Mouse (Mus musculus): ENCODE measurements around the gene Cbfb. TPM values are rescaled to one million over a fixed set of nuclear protein-coding genes. Genes with fewer than 3 reads are reported as not detected.

The Cbfb gene
- polyA plus RNA-seq, 1 experiment from 2014 or later = 59.6 TPM

DNA sequence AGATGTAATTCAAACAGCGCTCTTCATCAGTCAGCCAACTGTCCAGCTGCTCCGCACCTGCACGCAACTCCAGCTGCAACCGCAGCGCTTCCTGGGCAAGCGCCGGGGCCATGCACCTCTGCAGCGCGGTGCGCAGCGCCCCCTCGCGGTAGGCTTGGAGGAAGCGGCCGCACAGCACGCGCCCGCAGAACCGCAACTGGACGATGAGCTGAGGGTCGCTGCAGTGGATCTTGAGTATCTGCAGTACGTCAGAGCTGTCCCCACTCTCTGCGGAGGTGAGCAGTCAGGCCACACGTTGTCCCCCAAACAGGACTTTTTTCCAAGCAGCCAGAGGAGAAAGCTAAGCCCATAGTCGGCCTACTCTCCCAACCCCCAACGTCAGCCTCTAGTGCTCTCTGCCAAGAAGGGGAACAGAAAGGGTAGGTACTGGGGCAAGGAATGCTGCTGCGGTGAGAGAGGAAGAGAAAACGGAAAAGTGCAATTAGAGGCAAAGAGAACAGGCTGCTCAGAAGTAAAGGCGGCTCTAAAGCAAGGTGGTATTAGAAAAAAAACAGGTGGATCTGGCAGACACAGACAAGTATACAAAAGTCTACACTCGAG, 89.3 kb downstream of the Cbfb start:
- Histone ChIP-seq H3K9me3 (no peaks in the 10 kb centered on the region), H3K4me3 (peak overlapping the region; percentile 62), H3K36me3 (no peaks in the 10 kb centered on the region), H3K4me1 (peaks cover 33% of the 10 kb centered on the region), H3K27me3 (ENCODE audit: insufficient read depth, poor library complexity, severe bottlenecking) (peaks cover 99% of the 10 kb centered on the region), H3K27ac (no peak overlapping the region)
- WGBS = 5% methylated on average over 30 of the region's 30 CpGs
- peak; percentile 90 for DNase-seq (ENCODE audit: low spot score)

DNA sequence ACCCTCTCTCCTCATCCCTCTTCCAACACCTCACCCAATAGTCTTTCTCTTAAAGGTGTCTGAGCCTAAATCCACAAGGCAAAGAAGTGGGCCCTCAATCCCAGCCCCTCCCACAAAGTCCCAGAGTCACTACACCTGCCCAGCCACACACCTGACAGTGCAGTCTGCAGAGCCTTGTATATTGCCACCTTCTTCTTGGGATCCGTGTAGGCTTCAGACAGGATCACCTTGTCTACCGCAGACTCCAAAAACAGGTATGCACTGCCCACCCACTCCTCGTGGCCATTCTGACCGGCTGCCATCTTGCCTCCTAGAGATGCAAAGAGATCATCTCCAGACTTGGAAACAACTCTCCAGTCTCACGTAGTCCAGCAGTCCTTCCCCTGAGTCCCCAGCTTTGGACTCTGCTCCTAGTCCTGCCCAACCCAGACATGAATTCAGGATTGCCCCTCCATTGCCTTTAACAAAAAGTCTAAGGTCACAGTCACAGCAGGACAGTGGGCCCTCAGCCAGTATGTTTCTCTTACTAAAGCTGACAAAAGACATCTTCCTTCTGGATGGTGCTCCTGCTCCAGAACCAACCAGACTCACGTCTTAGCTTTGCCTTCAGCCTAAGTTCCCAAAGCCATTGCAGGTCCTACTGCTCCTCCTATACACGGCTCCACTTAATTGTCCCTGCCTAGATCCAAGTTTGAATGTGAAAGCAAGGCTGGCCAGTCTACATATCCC, 90.1 kb downstream of the Cbfb start:
- Histone ChIP-seq H3K27me3 (ENCODE audit: insufficient read depth, poor library complexity, severe bottlenecking) (peaks cover 99% of the 10 kb centered on the region), H3K4me1 (peaks cover 32% of the 10 kb centered on the region), H3K4me3 (no peak overlapping the region), H3K9me3 (no peaks in the 10 kb centered on the region), H3K36me3 (no peaks in the 10 kb centered on the region), H3K27ac (no peak overlapping the region)
- DNase-seq (ENCODE audit: low spot score) = no peak
- WGBS = 64% methylated on average over 7 of the region's 7 CpGs

DNA sequence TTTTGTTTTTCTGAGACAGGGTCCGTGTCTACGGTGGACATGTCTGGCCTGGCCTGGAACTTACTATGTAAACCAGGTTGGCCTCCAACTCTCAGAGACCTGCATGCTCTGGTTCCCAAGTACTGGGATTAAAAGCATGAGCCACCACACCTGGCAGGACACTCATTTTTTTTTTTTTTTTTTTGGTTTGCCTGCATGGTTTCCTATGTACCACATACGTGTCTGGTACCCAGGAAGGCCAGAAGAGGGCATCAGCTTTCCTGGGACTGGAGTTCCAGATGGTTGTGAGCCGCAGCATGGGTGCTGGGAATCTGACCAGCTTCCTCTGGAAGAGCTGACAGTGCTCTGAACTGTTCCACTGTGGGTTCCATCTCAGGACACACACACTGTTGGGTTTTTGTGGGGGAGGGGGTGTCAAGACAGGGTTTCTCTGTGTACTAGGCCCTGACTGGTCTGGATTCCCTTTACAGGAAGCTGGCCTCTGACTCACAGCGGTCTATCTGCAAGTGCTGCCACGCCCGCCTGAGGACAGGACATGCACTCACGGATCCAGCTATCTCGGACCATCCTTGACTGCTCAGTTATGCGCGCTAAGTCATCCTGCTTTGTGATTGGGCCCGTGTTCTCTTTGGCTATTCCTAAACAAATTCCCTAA, 91.0 kb downstream of the Cbfb start:
- Histone ChIP-seq H3K4me3 (no peak overlapping the region), H3K4me1 (peaks cover 29% of the 10 kb centered on the region), H3K9me3 (no peaks in the 10 kb centered on the region; the same call in 1 of the 2 replicates), H3K27ac (no peak overlapping the region), H3K36me3 (no peaks in the 10 kb centered on the region), H3K27me3 (ENCODE audit: insufficient read depth, poor library complexity, severe bottlenecking) (peaks cover 99% of the 10 kb centered on the region)
- no peak for DNase-seq (ENCODE audit: low spot score)
- 78% methylated on average over 12 of the region's 12 CpGs for WGBS

DNA sequence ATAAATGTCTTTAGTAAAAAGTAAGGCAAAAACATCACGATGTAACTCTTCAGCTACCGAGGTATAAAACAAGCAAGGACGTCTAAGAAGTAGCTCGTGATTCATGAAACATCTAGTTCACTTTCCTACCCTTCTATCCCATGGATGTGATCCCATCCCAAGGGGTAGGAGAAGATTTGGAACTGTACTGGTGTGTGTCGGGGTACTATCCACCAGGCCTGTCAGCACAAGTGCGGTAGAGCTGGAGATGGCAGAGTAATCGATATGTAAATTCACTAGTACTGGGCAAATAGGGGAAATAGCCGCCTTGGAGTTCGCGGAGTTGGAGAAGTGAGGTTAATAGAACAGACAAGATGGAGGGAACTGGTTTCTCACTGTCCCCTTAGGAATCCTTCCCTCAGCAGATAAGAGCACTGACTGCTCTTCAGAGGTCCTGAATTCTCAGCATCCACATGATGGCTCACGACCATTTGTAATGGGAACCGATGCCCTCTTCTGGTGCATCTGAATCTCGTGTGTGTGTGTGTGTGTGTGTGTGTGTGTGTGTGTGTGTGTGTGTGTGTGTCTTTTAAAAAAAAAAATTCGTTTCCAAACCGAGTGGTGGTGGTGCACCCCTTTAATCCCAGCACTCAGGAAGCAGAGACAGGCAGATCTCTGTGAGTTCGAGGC, 92.9 kb downstream of the Cbfb start:
- Histone ChIP-seq H3K36me3 (no peaks in the 10 kb centered on the region), H3K27me3 (ENCODE audit: insufficient read depth, poor library complexity, severe bottlenecking) (peaks cover 99% of the 10 kb centered on the region), H3K9me3 (no peaks in the 10 kb centered on the region; the same call in 1 of the 2 replicates), H3K4me1 (peaks cover 39% of the 10 kb centered on the region), H3K4me3 (peak overlapping the region; percentile 71; the same call in 1 of the 2 replicates), H3K27ac (no peak overlapping the region)
- DNase-seq (ENCODE audit: low spot score) = no peak
- WGBS = 42% methylated on average over 16 of the region's 16 CpGs

DNA sequence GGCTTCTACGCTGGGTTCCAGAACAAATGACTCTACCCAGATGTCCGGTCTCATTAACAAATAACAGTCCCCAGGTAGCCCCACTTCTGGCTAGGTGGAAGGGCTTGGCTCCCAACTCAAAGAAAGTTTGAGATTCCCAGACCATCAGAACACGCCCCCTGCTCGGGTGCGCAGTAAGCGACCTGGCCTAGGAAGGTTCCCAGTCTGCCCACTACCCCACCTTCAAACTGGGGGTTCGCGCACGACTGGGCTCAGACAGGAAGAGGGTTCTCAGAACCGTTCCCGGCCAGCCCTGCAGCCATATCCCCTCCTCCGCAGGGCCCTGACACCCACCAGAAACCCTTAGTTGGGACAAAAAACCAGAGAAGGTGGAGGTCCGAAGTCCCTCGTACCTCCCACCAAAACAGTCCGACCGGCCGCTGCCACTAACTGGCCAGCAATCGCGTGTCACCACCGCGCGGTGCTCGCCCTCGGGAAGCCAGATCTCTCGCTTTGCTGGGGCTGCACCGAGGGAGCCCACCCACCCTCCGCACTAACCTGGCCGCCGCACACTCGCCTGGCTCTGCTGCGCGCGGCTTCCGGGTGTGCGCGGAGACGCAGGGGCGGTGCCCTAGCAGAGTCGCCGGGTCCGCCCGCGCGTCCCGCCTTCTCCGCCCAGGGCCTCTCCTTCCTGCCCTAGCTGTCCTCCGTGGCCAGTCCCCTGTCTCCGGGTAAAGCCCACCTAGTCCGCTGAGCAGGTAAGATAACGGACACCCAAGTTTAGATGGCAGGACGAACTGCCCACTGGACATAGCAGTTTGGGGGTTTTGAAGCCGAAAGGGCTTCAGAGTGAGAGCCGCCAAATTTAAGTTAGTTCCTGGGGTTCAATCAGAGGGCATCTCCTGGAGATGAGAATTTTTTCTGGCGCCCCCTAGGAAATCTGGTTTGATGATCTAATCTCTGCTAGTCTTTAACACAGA, 93.8 kb downstream of the Cbfb start, which contains the start of the genes Tradd and Fbxl8:
Gene Tradd, minus strand, starts transcription at position 586 of the 959 bp plus-strand sequence.
Gene Fbxl8, plus strand, starts transcription at position 625 of the 959 bp plus-strand sequence.
- no peaks in the 10 kb centered on the region for H3K36me3 ChIP-seq
- peak; percentile 87 for DNase-seq (ENCODE audit: low spot score)
- H3K4me3 ChIP-seq = peak within 1 kb of the TSS; percentile 71
- H3K4me1 ChIP-seq = peaks cover 39% of the 10 kb centered on the region
- H3K27ac ChIP-seq = peak within 1 kb of the TSS; percentile 74; the same call in 1 of the 2 replicates
- WGBS = 2% methylated on average over 54 of the region's 54 CpGs
- H3K9me3 ChIP-seq = no peaks in the 10 kb centered on the region; the same call in 1 of the 2 replicates
- H3K27me3 ChIP-seq (ENCODE audit: insufficient read depth, poor library complexity, severe bottlenecking) = peaks cover 99% of the 10 kb centered on the region

DNA sequence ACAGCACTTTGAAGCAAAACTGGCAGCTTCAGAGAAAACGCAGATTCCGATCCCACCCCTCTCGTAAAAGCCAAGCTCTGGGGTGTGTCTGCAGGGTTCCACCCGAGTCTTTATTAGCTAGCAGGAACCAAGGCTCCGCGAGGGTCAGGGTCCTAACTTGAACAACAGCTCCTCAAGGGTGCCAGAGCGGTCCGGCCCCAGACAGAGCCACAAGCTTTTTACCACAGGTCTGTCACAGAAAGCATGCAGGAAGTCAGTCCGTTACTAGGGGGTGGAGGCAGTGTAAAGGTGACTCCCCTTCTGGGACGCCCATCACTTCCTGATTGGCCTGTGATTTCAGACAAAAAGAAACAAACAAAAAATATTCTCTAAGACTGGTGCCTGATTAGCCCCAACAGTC, 94.7 kb downstream of the Cbfb start:
- no peaks in the 10 kb centered on the region; the same call in 1 of the 2 replicates for H3K9me3 ChIP-seq
- H3K27ac ChIP-seq = peak overlapping the region; percentile 74; the same call in 1 of the 2 replicates
- H3K27me3 ChIP-seq (ENCODE audit: insufficient read depth, poor library complexity, severe bottlenecking) = peaks cover 99% of the 10 kb centered on the region
- DNase-seq (ENCODE audit: low spot score) = no peak
- H3K4me1 ChIP-seq = peaks cover 39% of the 10 kb centered on the region
- no peaks in the 10 kb centered on the region for H3K36me3 ChIP-seq
- H3K4me3 ChIP-seq = peak overlapping the region; percentile 71
- WGBS = 21% methylated on average over 10 of the region's 10 CpGs

DNA sequence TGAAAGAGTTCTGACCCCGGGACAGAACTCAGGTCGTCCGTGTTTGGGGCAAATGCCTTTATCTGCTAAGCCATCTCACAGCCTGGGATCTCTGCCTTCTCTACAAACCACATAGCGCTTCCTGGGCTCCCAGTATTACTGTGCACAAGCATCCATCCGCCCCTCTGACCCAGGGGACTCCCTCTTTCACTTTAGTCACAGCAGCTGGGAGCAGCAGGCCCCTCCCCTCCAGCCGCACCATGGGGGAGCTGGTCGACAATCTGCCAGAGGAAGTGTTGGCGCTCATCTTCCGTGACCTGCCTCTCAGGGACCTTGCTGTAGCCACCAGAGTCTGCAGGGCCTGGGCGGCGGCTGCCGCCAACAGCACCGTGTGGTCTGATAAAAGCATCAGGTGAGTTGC, 96.3 kb downstream of the Cbfb start:
- Histone ChIP-seq H3K9me3 (no peaks in the 10 kb centered on the region; the same call in 1 of the 2 replicates), H3K36me3 (no peaks in the 10 kb centered on the region), H3K27me3 (ENCODE audit: insufficient read depth, poor library complexity, severe bottlenecking) (peaks cover 99% of the 10 kb centered on the region), H3K27ac (no peak overlapping the region), H3K4me3 (no peak overlapping the region), H3K4me1 (peaks cover 48% of the 10 kb centered on the region)
- no peak for DNase-seq (ENCODE audit: low spot score)
- WGBS = 13% methylated on average over 13 of the region's 13 CpGs

Other genes starting within 250 kb of the Cbfb start
- gene Ces2e, start 244.4 kb upstream of the Cbfb start, polyA plus RNA-seq (2016; fragmentation: Nextera tagmentation; extraction: Ambion mirVana) = not detected in 2 replicates
- gene Ces2f, start 223.3 kb upstream of the Cbfb start, polyA plus RNA-seq (2016; fragmentation: Nextera tagmentation; extraction: Ambion mirVana) = not detected in 2 replicates
- 0.21 and 0.25 TPM in 2 replicates for gene Ces2g, start 209.0 kb upstream of the Cbfb start, polyA plus RNA-seq (2016; fragmentation: Nextera tagmentation; extraction: Ambion mirVana)
- not detected in 2 replicates for gene Ces2h, start 169.8 kb upstream of the Cbfb start, polyA plus RNA-seq (2016; fragmentation: Nextera tagmentation; extraction: Ambion mirVana)
- not detected in 2 replicates for gene Ces3a, start 122.1 kb upstream of the Cbfb start, polyA plus RNA-seq (2016; fragmentation: Nextera tagmentation; extraction: Ambion mirVana)
- 0.15 TPM in 1 of 2 replicates, not detected in the other for gene Ces3b, start 86.9 kb upstream of the Cbfb start, polyA plus RNA-seq (2016; fragmentation: Nextera tagmentation; extraction: Ambion mirVana)
- not detected in 2 replicates for gene Ces4a, start 38.9 kb upstream of the Cbfb start, polyA plus RNA-seq (2016; fragmentation: Nextera tagmentation; extraction: Ambion mirVana)
- gene D230025D16Rik, start 54.5 kb downstream of the Cbfb start, polyA plus RNA-seq (2016; fragmentation: Nextera tagmentation; extraction: Ambion mirVana) = 19.3 and 20.7 TPM in 2 replicates
- 7.6 and 8.1 TPM in 2 replicates for gene B3gnt9, start 84.5 kb downstream of the Cbfb start, polyA plus RNA-seq (2016; fragmentation: Nextera tagmentation; extraction: Ambion mirVana)
- gene Tradd, start 93.9 kb downstream of the Cbfb start, polyA plus RNA-seq (2016; fragmentation: Nextera tagmentation; extraction: Ambion mirVana) = 19.0 and 19.4 TPM in 2 replicates
- 2.0 and 2.4 TPM in 2 replicates for gene Fbxl8, start 94.0 kb downstream of the Cbfb start, polyA plus RNA-seq (2016; fragmentation: Nextera tagmentation; extraction: Ambion mirVana)
- gene Hsf4, start 99.1 kb downstream of the Cbfb start, polyA plus RNA-seq (2016; fragmentation: Nextera tagmentation; extraction: Ambion mirVana) = 0.16 TPM in 1 of 2 replicates, not detected in the other
- 1.2 and 1.3 TPM in 2 replicates for gene Nol3, start 105.5 kb downstream of the Cbfb start, polyA plus RNA-seq (2016; fragmentation: Nextera tagmentation; extraction: Ambion mirVana)
- gene 4931428F04Rik, start 119.2 kb downstream of the Cbfb start, polyA plus RNA-seq (2016; fragmentation: Nextera tagmentation; extraction: Ambion mirVana) = 7.4 and 8.6 TPM in 2 replicates
- 16.7 and 18.9 TPM in 2 replicates for gene Exoc3l, start 125.4 kb downstream of the Cbfb start, polyA plus RNA-seq (2016; fragmentation: Nextera tagmentation; extraction: Ambion mirVana)
- 91.4 and 114 TPM in 2 replicates for gene E2f4, start 127.0 kb downstream of the Cbfb start, polyA plus RNA-seq (2016; fragmentation: Nextera tagmentation; extraction: Ambion mirVana)
- gene Elmo3, start 134.9 kb downstream of the Cbfb start, polyA plus RNA-seq (2016; fragmentation: Nextera tagmentation; extraction: Ambion mirVana) = 3.9 and 4.4 TPM in 2 replicates
- gene Lrrc29, start 155.6 kb downstream of the Cbfb start, polyA plus RNA-seq (2016; fragmentation: Nextera tagmentation; extraction: Ambion mirVana) = 1.5 and 1.9 TPM in 2 replicates
- gene Tmem208, start 155.7 kb downstream of the Cbfb start, polyA plus RNA-seq (2016; fragmentation: Nextera tagmentation; extraction: Ambion mirVana) = 99.6 and 101 TPM in 2 replicates
- 2.1 and 3.0 TPM in 2 replicates for gene Fhod1, start 177.3 kb downstream of the Cbfb start, polyA plus RNA-seq (2016; fragmentation: Nextera tagmentation; extraction: Ambion mirVana)
- gene Slc9a5, start 178.2 kb downstream of the Cbfb start, polyA plus RNA-seq (2016; fragmentation: Nextera tagmentation; extraction: Ambion mirVana) = 1.8 and 2.4 TPM in 2 replicates
- gene Plekhg4, start 202.6 kb downstream of the Cbfb start, polyA plus RNA-seq (2016; fragmentation: Nextera tagmentation; extraction: Ambion mirVana) = 0.12 and 0.44 TPM in 2 replicates
- gene Kctd19, start 242.8 kb downstream of the Cbfb start, polyA plus RNA-seq (2016; fragmentation: Nextera tagmentation; extraction: Ambion mirVana) = not detected in 2 replicates
- 0.09 TPM in 1 of 2 replicates, not detected in the other for gene Lrrc36, start 242.9 kb downstream of the Cbfb start, polyA plus RNA-seq (2016; fragmentation: Nextera tagmentation; extraction: Ambion mirVana)